Mouse (Mus musculus) limb, embryonic 12.5 days (tissue): ENCODE measurements around the gene Ugt1a2. TPM values are rescaled to one million over a fixed set of nuclear protein-coding genes. Genes with fewer than 3 reads are reported as not detected.
A peak's percentile ranks its signal among the peaks of the same experiment; 100 is the strongest.

ENCODE experiments used
- ATAC-seq: fragments of 200-750 bp; cut with Nextera tagmentation; 2 replicates; pipeline ENCODE4 v1.8.0; 2017; ENCODE audit warnings: low read depth, moderate TSS enrichment; ENCODE audit not compliant: insufficient number of reproducible peaks, insufficient read depth, low FRiP score, low TSS enrichment
- H3K27ac ChIP-seq: fragments of 300-500 bp; sonication (generic); 2 replicates; pipeline ENCODE4 v1.5.1; 2016; ENCODE audit warnings: mild to moderate bottlenecking, moderate library complexity
- H3K27me3 ChIP-seq: fragments of 300-500 bp; sonication (generic); 2 replicates; pipeline ENCODE4 v1.6.1; 2016; ENCODE audit warnings: mild to moderate bottlenecking, moderate library complexity
- H3K36me3 ChIP-seq: fragments of 300-500 bp; sonication (generic); 2 replicates; pipeline ENCODE4 v1.6.1; 2016; ENCODE audit warnings: mild to moderate bottlenecking, moderate library complexity
- H3K4me1 ChIP-seq: fragments of 300-500 bp; sonication (generic); replicated peaks from 2 replicates; pipeline ENCODE4 v1.6.1; 2016
- H3K4me2 ChIP-seq: fragments of 300-500 bp; sonication (generic); 2 replicates; pipeline ENCODE4 v1.6.1; 2016; ENCODE audit warnings: mild to moderate bottlenecking, moderate library complexity
- H3K4me3 ChIP-seq: fragments of 300-500 bp; sonication (generic); replicated peaks from 2 replicates; pipeline ENCODE4 v1.5.1; 2016; ENCODE audit warnings: mild to moderate bottlenecking
- H3K9ac ChIP-seq: fragments of 300-500 bp; sonication (generic); replicated peaks from 2 replicates; pipeline ENCODE4 v1.6.1; 2016; ENCODE audit warnings: mild to moderate bottlenecking, moderate library complexity
- H3K9me3 ChIP-seq: fragments of 300-500 bp; sonication (generic); 2 replicates; pipeline ENCODE4 v1.6.1; 2016; ENCODE audit warnings: mild to moderate bottlenecking, moderate library complexity
- WGBS: fragments of 180-500 bp; shearing (Covaris S2); methylation state at CpG from one replicate; pipeline ENCODE4 v1.1.7; 2016; 5-methylcytosine and 5-hydroxymethylcytosine counted together
- polyA plus RNA-seq: library from polyadenylated mRNA; unstranded; fragments of >200 nt; fragmentation: Nextera tagmentation; extraction: Ambion mirVana; gene quantifications from 2 replicates; pipeline ENCODE4 v1.2.1, GENCODE M21; 2016

Gene Ugt1a2
- polyA plus RNA-seq, 1 experiment from 2014 or later: not detected

- no peaks in the 10 kb centered on the region for H3K36me3 ChIP-seq
- ATAC-seq: no peak
- H3K27me3 ChIP-seq: no peaks in the 10 kb centered on the region
- no peak overlapping the region for H3K27ac ChIP-seq
- H3K4me3 ChIP-seq: no peak overlapping the region
- 78% methylated on average over 2 of the region's 2 CpGs for WGBS
- H3K9me3 ChIP-seq: peaks cover 24% of the 10 kb centered on the region
- H3K4me1 ChIP-seq: 0 out of 2 replicates have a peak, but pooled peaks cover 4% of the 10 kb centered on the region
- no peak overlapping the region for H3K4me2 ChIP-seq
- H3K9ac ChIP-seq: no peak overlapping the region
Measured at GRCm38 (mm10) chr1:88206843-88207479, 6.6 kb downstream of the Ugt1a2 start.

GRCm38 (mm10) chr1:88211812-88212211 is 11.4 kb downstream of the Ugt1a2 start, which contains the start of gene Ugt1a1:
Gene Ugt1a1, plus strand, starts transcription at chr1:88211959.
- no peaks in the 10 kb centered on the region for H3K36me3 ChIP-seq
- no peak within 1 kb of the TSS for H3K4me2 ChIP-seq
- no peak within 1 kb of the TSS for H3K27ac ChIP-seq
- no peak for ATAC-seq
- no peak within 1 kb of the TSS for H3K9ac ChIP-seq
- H3K4me1 ChIP-seq: no peaks in the 10 kb centered on the region
- H3K27me3 ChIP-seq: no peaks in the 10 kb centered on the region
- no peak within 1 kb of the TSS for H3K4me3 ChIP-seq
- WGBS: 67% methylated on average over 8 of the region's 8 CpGs
- peaks cover 52% of the 10 kb centered on the region for H3K9me3 ChIP-seq

GRCm38 (mm10) chr1:88212341-88213045 is 12.1 kb downstream of the Ugt1a2 start:
- no peaks in the 10 kb centered on the region for H3K4me1 ChIP-seq
- no peak overlapping the region for H3K9ac ChIP-seq
- no peak overlapping the region for H3K4me3 ChIP-seq
- H3K36me3 ChIP-seq: no peaks in the 10 kb centered on the region
- H3K27ac ChIP-seq: no peak overlapping the region
- peaks cover 59% of the 10 kb centered on the region for H3K9me3 ChIP-seq
- H3K27me3 ChIP-seq: no peaks in the 10 kb centered on the region
- H3K4me2 ChIP-seq: no peak overlapping the region
- 63% methylated on average over 8 of the region's 8 CpGs for WGBS
- ATAC-seq: 0 out of 2 replicates have a peak, but pooled peaks have one; percentile 1

- Histone ChIP-seq H3K9me3 (peaks cover 62% of the 10 kb centered on the region), H3K27ac (no peak overlapping the region), H3K4me3 (no peak overlapping the region), H3K4me1 (no peaks in the 10 kb centered on the region), H3K27me3 (no peaks in the 10 kb centered on the region), H3K36me3 (no peaks in the 10 kb centered on the region), H3K9ac (no peak overlapping the region), H3K4me2 (no peak overlapping the region)
- WGBS: 77% methylated on average over 1 of the region's 1 CpGs
- no peak for ATAC-seq
Measured at GRCm38 (mm10) chr1:88213061-88213460, 12.7 kb downstream of the Ugt1a2 start.

- Histone ChIP-seq H3K27ac (no peak overlapping the region), H3K4me1 (no peaks in the 10 kb centered on the region), H3K4me2 (no peak overlapping the region), H3K4me3 (no peak overlapping the region), H3K36me3 (no peaks in the 10 kb centered on the region), H3K27me3 (no peaks in the 10 kb centered on the region), H3K9ac (no peak overlapping the region), H3K9me3 (peaks cover 62% of the 10 kb centered on the region)
- ATAC-seq: peak; percentile 32
- 81% methylated on average over 2 of the region's 2 CpGs for whole genome bisulfite sequencing
Measured at GRCm38 (mm10) chr1:88213766-88214461, 13.5 kb downstream of the Ugt1a2 start.

- no peak overlapping the region for H3K27ac ChIP-seq
- no peak for ATAC-seq
- 83% methylated on average over 2 of the region's 2 CpGs for WGBS
Measured at GRCm38 (mm10) chr1:88214462-88214952, 14.1 kb downstream of the Ugt1a2 start.

GRCm38 (mm10) chr1:88215466-88216380 is 15.3 kb downstream of the Ugt1a2 start:
- H3K4me1 ChIP-seq: no peaks in the 10 kb centered on the region
- H3K4me3 ChIP-seq: no peak overlapping the region
- no peak overlapping the region for H3K4me2 ChIP-seq
- no peaks in the 10 kb centered on the region for H3K27me3 ChIP-seq
- no peak overlapping the region for H3K9ac ChIP-seq
- ATAC-seq: no peak
- no peak overlapping the region for H3K27ac ChIP-seq
- 73% methylated on average over 10 of the region's 10 CpGs for WGBS
- H3K36me3 ChIP-seq: no peaks in the 10 kb centered on the region
- H3K9me3 ChIP-seq: peaks cover 62% of the 10 kb centered on the region

More at GRCm38 (mm10) chr1:88214462-88214952, 14.1 kb downstream of the Ugt1a2 start:
- H3K4me3 ChIP-seq: no peak overlapping the region
- H3K27me3 ChIP-seq: no peaks in the 10 kb centered on the region
- H3K4me1 ChIP-seq: no peaks in the 10 kb centered on the region
- no peak overlapping the region for H3K9ac ChIP-seq
- peaks cover 62% of the 10 kb centered on the region for H3K9me3 ChIP-seq
- H3K4me2 ChIP-seq: no peak overlapping the region
- no peaks in the 10 kb centered on the region for H3K36me3 ChIP-seq

GRCm38 (mm10) chr1:88216551-88216950 is 16.1 kb downstream of the Ugt1a2 start:
- 56% methylated on average over 2 of the region's 2 CpGs for WGBS
- H3K9me3 ChIP-seq: peaks cover 58% of the 10 kb centered on the region
- no peak for ATAC-seq

GRCm38 (mm10) chr1:88217144-88217543 is 16.7 kb downstream of the Ugt1a2 start:
- Histone ChIP-seq H3K4me3 (no peak overlapping the region), H3K36me3 (no peaks in the 10 kb centered on the region), H3K9ac (no peak overlapping the region), H3K4me1 (no peaks in the 10 kb centered on the region), H3K27ac (no peak overlapping the region), H3K9me3 (peaks cover 52% of the 10 kb centered on the region), H3K27me3 (no peaks in the 10 kb centered on the region), H3K4me2 (no peak overlapping the region)
- ATAC-seq: no peak
- WGBS: 60% methylated on average over 2 of the region's 2 CpGs

More at GRCm38 (mm10) chr1:88216551-88216950, 16.1 kb downstream of the Ugt1a2 start:
- H3K4me1 ChIP-seq: no peaks in the 10 kb centered on the region
- H3K27ac ChIP-seq: no peak overlapping the region
- no peaks in the 10 kb centered on the region for H3K27me3 ChIP-seq
- no peaks in the 10 kb centered on the region for H3K36me3 ChIP-seq
- H3K4me3 ChIP-seq: no peak overlapping the region
- no peak overlapping the region for H3K9ac ChIP-seq
- no peak overlapping the region for H3K4me2 ChIP-seq

- H3K4me3 ChIP-seq: no peak overlapping the region
- H3K27me3 ChIP-seq: no peaks in the 10 kb centered on the region
- no peak overlapping the region for H3K4me2 ChIP-seq
- H3K4me1 ChIP-seq: no peaks in the 10 kb centered on the region
- H3K36me3 ChIP-seq: no peaks in the 10 kb centered on the region
- no peak overlapping the region for H3K27ac ChIP-seq
- peaks cover 48% of the 10 kb centered on the region for H3K9me3 ChIP-seq
- WGBS: 39% methylated on average over 3 of the region's 3 CpGs
- no peak overlapping the region for H3K9ac ChIP-seq
- no peak for ATAC-seq
Measured at GRCm38 (mm10) chr1:88217576-88217975, 17.2 kb downstream of the Ugt1a2 start.
